Mouse (Mus musculus): ENCODE data around the gene Defa32. TPM values are rescaled to one million over a fixed set of nuclear protein-coding genes. Genes with fewer than 3 reads are reported as not detected.

Gene Defa32
- not detected in 2 replicates for polyA plus RNA-seq (2012; rRNA removed)

GRCm38 (mm10) chr8:21528732-21529131 lies at the start of gene Defa32:
Gene Defa32, plus strand, starts transcription at chr8:21529032.

GRCm38 (mm10) chr8:21508958-21509357 lies 19.9 kb upstream of the Defa32 start, which contains the start of gene Defa20:
Gene Defa20, plus strand, starts transcription at chr8:21509258.

GRCm38 (mm10) chr8:21565086-21565485 lies 36.3 kb downstream of the Defa32 start, which contains the start of gene Defa37:
Gene Defa37, plus strand, starts transcription at chr8:21565386.

Other genes starting within 250 kb of the Defa32 start
- gene Defa27, start 213.5 kb upstream of the Defa32 start, polyA plus RNA-seq (2012; rRNA removed): not detected in 2 replicates
- gene Defa29, start 202.0 kb upstream of the Defa32 start, polyA plus RNA-seq (2012; rRNA removed): not detected in 2 replicates
- gene Defa2, start 150.5 kb upstream of the Defa32 start, polyA plus RNA-seq (2012; rRNA removed): not detected in 2 replicates
- not detected in 2 replicates for gene Defa33, start 137.2 kb upstream of the Defa32 start, polyA plus RNA-seq (2012; rRNA removed)
- not detected in 2 replicates for gene Defa36, start 101.6 kb upstream of the Defa32 start, polyA plus RNA-seq (2012; rRNA removed)
- not detected in 2 replicates for gene Gm7849, start 72.5 kb upstream of the Defa32 start, polyA plus RNA-seq (2012; rRNA removed)
- gene Defa20, start 19.8 kb upstream of the Defa32 start, polyA plus RNA-seq (2012; rRNA removed): not detected in 2 replicates
- not detected in 2 replicates for gene Defa37, start 36.4 kb downstream of the Defa32 start, polyA plus RNA-seq (2012; rRNA removed)
- gene Defa28, start 54.0 kb downstream of the Defa32 start, polyA plus RNA-seq (2012; rRNA removed): not detected in 2 replicates
- not detected in 2 replicates for gene Gm7861, start 65.5 kb downstream of the Defa32 start, polyA plus RNA-seq (2012; rRNA removed)
- not detected in 2 replicates for gene Defa26, start 89.2 kb downstream of the Defa32 start, polyA plus RNA-seq (2012; rRNA removed)
- gene Defa17, start 126.7 kb downstream of the Defa32 start, polyA plus RNA-seq (2012; rRNA removed): not detected in 2 replicates
- not detected in 2 replicates for gene Defa34, start 136.8 kb downstream of the Defa32 start, polyA plus RNA-seq (2012; rRNA removed)
- gene AY761184, start 174.6 kb downstream of the Defa32 start, polyA plus RNA-seq (2012; rRNA removed): not detected in 2 replicates
- gene Defa24, start 205.5 kb downstream of the Defa32 start, polyA plus RNA-seq (2012; rRNA removed): not detected in 2 replicates

Measured in central nervous system, embryonic 18 days (tissue).